Mouse (Mus musculus) spleen, postnatal 4 days (tissue): ENCODE measurements at regions not wholly inside any gene's neighbourhood (a gene's known extent, or its start where the extent isn't known, plus 50 kb on each side); places are given as distances from the start of the nearest gene placed in this dataset.

Experiments
- DNase-seq, 2 experiments: peaks; one replicate each; pipeline ENCODE4 v3.0.0; 2022; ENCODE audit warnings: low spot score in 2 of 2

DNA sequence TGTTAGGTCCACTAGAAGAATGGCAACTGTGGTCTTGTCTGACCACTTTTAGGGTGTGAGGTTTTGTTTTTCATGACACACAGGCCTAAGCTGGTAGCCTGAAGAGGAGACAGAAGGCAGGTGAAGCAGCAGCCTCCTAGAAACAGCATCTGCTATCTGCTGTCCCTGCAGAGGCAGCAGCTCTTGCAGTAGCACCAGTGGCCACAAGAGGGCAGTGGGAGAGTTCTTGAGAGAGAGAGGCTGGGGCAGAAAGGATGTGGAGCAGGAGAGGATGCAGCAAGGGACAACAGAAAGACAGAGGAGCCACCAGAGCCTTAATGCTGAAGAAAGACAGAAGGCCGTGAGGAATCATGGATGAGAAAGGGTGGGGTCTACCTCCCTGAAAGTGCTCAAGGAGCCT is 88.1 kb upstream of the Usp51 start:
- peak; percentile 35 to 76 for DNase-seq

GRCm38 (mm10) chrX:152926991-152927390 is 79.3 kb upstream of the Usp51 start:
- no peak for DNase-seq

DNA sequence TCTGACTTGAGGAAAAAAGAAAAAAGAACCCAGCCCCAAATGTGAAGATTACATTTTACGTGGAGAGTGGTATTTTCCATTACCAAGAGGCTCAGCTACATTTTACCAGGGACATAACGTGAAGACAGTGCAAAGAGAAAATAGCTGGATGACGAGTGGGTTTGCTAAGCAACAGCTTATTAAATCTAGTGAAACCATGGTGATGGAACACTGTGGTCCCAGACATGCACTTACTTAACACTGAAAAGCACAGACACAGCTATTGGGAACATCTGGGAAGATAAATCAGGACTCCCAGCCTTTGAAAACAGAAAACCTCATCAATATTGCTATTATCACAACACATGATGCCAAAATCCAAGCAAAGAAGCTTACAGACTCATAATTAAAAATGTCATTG is 60.1 kb upstream of the Usp51 start:
- no peak for DNase-seq
